Mouse (Mus musculus) embryo, embryonic 10 days (tissue): ENCODE results near the gene Bex3.
"Not testable (repeated sequence)": the region's sequence is repeated elsewhere in the genome, so short reads cannot be mapped to it uniquely, and the experiment has no call there.

Experiments
- DNase-seq: peaks from one replicate; pipeline ENCODE4 v3.0.0-alpha.2; 2015; ENCODE audit warnings: low spot score

Gene Bex3

DNA sequence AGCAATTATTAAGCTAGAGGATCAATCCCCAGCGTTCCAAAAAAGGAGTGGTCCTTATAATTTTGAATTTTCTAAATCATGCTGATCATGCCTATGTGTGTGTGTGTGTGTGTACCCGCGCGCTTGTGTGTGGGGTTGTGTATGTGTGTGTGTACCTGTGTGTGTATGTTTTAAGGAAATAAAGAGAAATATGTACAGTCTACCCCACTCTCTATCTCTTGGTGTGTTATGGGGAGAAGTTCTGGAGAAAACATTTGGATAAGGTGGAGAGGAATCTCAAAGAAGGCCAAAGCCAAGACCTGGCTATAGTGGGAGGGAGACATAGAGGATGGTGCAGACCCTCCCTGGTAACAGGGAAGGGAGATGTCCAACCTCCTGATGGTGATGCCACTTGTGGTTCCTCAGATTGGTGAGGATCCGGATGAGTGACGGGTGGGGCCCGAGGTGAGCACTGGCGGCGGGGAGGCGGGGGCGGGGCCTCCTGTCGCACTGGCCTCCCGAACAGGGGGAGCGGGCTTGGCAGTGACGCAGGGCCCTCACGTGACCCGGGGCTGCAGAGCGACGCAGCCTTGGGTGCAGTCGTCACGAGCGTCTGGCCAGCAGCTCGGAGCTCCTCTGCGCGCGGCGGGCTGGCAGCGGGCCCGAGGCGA is at the start of gene Bex3:
TSS of gene Bex3 (plus strand) at position 511 of the 650 bp plus-strand sequence.
- DNase-seq: not testable (repeated sequence)

DNA sequence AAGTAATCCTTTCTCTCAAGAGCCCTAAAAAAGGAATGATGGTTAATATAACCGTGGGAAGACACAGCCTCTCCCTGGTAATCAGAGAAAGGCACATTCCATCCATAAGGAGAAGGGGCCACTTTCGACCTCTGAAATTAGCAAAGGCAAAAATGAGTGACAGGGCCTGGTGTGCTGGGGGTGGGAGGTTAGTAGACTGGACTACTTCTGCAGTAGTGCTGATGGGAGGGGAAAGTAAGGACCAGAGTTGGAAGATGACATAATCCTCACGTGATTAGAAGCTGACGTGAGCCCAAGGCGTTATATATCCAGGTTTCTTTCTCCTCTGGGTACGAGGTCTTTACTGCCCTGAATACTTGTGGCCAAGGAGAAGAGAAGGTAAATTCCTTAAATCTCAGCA is 46.3 kb upstream of the Bex3 start:
- no peak for DNase-seq

DNA sequence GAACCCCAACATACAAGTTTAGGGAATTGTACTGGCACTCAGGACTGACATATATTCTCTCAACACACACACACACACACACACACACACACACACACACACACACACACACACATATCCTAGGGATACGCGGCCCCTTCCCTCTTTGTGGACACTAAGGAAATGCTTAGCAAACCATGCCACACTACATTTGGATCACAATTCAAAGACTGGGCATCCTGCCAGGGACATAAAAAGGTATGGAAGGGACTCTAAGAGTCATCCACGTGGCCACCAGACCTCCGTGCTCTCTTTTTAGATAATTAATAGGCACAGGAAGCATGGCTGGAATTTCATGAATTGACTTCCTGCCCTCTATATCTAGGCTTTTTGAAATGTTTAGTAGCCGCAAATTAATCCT is 42.3 kb upstream of the Bex3 start:
- DNase-seq: no peak

DNA sequence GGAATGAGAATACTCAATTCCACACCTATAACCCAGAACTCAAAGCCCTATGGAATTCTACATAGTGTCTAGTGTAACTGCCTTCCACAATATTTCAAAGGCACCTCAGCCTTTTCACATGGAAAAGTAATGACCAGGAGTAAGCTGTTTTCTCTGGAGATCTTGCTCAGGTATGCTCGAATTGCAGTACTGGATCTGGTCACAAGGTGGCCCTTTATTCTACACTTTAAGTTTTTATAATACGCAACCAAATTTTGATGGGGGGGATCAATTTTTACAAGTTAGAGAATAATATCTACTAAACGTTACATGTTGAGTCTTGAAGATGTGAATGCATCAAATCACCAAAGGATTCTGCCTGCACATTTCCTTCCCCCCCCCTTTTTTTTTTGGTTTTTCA is 31.9 kb upstream of the Bex3 start:
- peak; percentile 19 for DNase-seq

DNA sequence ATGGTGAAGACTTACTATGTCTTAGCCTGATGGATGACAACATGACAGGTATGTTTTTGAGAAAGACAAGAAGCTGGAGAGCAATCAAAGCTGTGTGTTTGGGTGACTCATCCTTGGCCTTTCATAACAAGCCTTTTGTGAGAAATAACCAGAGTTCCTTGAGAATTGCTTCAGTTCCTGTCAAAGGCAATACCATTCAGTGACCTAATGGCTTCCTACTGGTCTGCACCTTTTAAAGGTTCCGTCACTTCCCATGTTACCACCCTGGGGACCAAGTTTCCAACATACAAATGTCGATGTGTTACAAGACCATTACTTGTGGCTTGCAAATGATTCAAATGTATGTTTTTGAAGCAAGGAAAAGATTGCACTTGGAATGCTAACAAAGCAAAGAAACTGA is 26.9 kb upstream of the Bex3 start:
- DNase-seq: no peak

DNA sequence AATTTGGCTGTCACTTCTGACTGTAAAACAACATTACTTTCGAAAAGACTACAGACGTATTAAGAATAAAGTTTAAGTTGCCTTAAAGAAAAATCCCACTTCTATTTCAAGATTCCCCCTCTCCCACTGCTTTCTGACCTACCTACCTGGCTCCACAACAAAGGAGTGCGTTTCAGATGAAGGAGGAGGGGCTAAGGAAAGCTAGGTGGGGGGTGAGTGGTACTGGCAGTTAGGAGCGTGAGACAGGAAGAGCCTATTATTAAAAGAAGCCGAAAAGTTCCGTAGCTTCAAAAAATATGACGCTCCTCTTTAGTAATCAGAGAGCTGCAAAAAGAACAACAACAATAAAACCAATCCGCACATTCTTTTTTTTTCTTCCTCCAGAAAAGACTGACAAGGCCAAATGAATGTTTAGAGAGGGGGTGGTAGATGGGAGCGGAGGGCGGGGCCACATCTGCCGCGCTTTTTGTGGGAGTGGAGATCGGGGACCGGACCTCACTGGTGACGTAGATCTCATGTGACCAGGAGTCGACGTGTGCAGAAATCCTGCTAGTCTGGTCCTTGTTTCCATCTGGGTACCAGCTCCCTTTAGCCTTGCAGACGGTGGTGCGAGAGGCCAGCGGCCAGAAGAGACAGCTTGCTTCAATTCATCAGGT is 25.4 kb upstream of the Bex3 start, which contains the start of gene Tceal9:
TSS of gene Tceal9 (plus strand) at position 506 of the 656 bp plus-strand sequence.
- peak; percentile 91 for DNase-seq

DNA sequence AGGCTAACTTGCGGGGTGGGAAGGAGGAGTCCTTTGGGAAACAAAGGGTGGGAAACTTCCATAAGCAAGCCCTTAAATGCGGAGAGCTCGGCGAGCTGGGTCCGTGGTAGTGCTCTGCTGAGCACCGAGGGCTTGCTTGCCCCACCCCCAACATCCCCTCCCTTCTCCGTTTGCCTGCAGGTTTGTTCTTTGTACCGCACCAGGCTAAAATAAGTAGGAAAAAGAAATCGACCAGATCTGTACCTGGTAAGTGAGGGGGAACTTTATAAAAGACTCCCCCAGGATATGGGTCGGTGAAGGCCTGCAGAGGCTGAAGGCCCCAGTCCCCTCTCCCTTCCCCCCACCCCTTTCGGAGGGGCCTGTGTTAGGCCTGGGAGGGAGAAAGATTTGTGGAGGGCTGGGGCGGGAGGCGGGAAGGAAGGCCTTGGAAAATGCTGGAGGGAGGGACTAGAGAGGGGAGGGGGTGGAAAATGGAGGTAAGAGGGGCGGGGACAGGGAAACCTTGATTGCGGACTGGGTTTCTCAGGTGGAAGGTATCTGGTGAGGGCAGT is 24.5 kb upstream of the Bex3 start:
- DNase-seq: peak; percentile 17

DNA sequence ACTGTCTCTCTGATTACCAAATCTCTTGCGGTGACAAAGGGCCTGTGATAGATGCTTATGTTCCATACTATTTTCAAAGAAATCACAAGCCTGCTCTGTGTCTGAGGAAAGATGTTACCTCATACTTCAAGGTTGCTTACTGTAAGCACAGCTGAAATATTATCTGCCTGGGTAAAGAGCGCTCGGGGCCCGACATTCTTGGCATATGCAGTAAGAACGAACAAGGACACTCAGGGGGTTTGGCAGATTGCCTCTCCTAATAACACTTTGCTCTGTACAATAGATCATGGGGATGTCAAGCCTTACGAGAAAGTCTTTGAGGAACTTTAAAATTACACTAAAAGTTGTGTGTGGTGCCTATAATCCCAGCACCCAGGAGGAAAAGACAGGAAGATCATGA is 21.2 kb upstream of the Bex3 start:
- DNase-seq: no peak

DNA sequence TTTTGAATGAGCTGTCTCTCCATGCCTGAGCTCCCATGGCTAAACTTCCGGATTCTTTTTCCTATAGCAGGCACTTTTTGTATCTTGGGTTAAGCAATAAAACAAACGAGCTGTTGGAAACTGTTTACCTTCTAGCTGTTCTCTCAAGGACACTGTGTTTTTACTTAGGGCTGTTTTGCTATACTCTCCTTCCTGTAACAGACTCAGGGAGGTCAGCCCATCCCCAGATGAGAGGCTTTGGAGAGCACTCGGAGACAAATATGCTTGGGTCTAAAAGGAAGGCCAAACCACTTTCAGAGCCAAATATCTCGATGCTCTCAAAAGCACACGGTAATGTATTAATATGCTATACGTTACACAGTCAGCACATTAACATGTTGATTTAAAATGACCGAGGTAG is 20.4 kb upstream of the Bex3 start:
- no peak for DNase-seq

DNA sequence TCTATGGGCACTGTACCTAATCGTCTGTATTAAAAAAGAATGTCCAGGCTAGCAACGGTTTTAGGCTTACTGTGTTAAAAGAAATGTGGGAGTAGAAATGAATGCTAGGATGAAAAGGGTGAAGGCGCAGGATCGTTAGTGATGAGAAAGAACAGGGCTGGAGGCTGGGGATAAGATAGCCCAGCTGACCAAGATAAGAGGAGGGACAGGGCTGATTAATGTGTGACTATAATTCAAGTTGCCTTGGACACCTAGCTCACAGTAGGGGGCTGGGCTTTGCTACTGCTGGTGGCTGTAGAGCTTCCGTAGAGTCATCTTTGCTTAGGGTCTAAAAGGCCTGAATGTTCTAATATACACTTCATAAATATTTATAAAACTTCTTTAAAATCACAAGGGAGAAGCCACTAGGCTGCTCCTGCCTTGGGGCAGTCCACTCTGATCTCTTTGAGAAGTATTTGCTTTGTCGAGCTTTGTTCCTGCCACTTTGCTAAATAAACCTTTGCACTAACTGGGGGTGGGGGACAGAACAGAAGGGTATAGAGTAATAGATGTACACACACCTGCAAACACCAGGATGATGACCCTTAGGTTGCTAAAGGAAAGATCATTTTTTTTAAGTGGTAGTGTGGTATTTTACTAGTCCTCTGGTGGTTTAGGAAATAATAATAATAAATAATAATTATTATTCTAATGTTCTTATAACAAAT is 17.9 kb upstream of the Bex3 start:
- DNase-seq: peak; percentile 29

DNA sequence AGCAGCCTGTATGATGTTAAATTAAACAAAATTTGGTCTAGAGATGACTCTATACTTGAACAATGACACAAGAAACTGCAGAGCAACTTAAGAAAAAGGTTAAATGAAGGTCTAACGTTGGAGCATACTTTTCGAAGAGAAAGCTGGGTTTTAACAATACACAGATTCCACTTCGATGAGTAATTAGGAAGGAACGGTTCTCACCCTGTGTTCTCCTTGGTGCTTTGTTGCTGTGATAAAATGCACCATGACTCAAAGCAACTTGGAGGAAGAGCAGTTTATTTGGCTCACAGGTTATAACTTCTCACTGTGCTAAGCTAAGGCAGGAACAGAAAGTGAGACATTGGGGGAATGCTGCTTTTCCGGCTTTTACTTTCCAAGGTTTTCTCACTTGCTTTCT is 2.3 kb upstream of the Bex3 start:
- no peak for DNase-seq

DNA sequence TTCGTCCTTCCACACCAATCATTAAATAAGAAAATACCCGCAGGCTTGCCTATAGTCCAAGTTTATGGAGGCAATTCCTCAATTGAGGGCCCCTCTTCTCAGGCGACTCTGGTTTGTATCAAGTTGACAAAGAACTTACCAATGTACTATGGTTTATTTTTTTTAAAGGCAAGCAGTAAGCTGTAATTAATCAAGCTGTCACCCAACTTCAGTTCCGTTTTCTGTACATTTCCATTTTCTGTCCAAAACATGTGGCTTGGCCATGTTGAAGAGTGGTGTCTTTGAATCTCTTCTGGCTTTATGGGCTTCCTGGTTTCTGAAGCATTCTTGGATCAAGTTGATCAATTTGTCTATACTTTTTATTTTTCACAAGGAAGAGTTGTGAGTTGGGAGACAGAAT is 1.9 kb upstream of the Bex3 start:
- DNase-seq: no peak

DNA sequence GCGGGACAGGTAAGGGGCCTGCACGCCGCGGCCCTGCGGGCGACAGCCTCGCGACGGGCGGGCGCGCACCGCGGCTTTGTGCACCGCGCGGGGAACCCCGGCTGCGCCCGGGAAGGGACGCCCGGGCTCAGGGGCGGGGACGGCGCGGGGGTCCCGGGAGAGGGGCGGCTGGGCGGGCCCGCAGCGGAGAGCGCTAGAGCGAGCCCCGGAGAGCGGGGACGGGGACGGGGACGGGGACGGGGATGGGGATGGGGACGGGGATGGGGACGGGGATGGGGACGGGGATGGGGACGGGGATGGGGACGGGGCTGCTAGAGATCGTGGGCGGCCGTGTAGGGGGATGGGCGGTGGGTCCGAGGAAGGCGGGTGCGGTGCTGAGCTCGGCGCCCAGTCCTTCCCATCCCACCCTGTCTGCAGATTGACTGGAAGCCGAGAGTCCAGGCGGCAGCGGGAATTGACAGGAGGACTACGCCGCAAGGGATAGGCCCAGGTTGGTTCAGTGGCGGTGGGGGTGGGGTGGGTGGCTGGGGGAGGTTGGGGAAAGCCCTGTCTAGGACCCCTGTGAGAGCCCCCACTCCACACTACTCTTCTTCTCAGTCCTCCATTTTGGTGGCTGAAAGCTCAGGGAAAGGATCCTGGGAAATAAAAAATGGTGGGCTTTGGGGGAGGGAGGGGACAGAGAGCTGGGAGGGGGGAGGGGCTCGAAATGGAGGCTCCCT is 499 bp downstream of the Bex3 start:
- DNase-seq: not testable (repeated sequence)

DNA sequence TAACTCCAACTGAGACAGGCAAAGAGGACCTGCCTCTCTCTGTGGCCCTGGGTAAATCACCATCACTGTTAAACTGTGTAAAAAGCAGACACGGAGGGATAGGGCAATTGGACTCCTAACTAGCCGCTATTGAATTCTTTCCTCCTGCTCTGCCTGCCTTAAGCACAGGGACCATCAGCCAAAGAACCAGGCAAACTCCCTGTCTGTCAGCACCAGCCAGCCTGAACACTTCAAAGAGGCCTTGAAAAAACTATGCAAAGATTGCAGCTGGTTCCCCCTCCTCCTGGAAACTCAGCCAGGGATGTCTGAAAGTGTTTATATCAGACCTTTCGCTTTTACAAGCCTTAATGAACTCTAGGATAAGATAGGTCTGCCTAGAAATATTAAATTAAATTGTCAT is 4.5 kb downstream of the Bex3 start:
- DNase-seq: peak; percentile 56

DNA sequence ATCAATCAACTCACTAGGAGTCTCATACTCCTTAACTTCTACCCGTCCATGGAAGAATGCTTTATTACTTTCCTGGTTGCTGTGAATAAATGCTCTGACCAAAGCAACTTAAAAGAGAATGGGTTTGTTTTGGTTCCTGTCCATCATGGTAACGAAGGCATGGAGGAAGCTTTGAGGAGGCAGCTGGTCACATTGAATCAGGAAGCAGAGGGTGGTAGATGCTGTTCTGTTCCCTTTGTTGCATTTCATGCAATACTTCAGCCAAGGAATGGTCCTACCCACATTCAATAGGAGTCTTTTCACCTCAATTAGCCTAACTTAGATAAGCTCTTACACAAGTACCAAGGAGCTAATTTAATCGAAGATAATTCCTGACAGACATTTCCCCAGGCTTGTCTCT is 5.3 kb downstream of the Bex3 start:
- peak; percentile 36 for DNase-seq

DNA sequence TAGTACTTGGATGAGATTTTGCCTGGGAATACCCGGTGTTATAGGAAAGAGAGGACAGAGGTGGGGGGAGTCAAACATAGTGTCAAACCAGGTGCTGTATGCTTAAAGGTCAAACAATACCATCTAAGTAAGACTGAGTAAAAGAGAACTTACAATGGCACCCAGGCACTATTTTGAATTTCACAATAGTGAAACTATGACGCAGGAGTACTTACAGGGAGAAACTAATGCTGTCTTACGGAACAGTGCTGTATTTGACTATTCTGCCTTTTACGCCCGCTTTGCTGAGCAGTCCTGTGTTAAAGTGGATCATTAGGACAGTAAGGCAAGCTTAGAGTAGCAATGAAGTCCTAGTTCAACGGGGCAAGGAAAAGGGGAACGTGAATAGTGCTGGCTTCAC is 7.5 kb downstream of the Bex3 start:
- no peak for DNase-seq

DNA sequence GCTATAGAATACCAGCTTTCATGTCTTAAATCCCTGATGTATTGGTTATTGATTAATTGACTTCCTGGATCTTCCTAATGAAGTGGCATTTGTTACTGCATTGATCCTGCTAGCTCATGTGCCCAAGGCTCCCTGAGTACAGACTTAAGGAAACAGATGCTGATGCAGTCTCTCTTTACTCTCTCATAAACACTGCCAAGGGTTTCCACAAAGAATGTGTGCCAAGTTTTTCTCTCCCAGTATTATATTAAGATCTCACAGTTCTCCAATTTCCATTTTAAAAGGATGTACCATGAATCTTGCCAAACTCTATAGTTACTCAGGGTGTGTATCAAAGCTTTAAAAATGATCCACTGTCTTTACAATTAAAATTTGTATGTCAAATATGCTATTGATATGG is 8.3 kb downstream of the Bex3 start:
- no peak for DNase-seq

DNA sequence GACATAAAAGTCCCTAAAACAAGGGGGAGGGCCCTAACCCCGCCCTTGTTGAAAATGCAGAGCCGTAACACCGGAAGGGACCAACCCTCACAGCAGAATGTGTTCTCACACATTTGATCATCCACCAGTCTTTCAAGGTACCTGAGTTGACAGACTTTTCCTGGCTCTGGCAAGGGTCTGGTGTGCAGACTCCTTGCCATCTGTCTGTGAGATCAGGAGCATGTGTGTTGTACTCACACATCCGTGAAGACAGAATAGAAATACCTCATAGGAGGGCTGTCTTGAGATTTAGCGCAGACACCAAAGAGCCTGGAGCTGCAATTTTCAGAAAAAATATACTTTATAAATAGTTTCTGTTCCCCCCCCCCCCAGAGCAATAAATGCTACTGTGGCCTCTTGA is 9.4 kb downstream of the Bex3 start:
- no peak for DNase-seq

DNA sequence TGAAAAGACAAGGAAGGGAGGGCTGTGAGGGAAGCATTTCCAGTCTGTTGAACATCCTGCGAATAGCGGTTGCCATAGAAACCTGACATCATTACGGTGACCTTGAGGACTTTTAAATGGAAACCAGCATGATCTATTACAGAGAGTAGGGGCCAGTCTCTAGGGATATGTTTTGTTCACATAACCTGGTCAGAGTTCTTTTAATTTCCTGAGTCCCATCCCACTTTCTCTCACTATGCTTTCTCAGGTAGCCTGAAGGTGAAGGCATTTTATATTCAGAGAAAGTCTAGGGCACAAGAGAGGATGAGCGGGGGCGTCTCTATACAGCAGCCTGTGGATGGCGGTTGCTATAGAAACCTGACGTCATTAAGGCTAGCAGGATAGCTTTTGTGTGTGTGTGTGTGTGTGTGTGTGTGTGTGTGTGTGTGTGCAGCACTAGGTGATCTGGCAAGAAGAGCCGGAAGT is 20.8 kb downstream of the Bex3 start:
- peak; percentile 78 for DNase-seq

DNA sequence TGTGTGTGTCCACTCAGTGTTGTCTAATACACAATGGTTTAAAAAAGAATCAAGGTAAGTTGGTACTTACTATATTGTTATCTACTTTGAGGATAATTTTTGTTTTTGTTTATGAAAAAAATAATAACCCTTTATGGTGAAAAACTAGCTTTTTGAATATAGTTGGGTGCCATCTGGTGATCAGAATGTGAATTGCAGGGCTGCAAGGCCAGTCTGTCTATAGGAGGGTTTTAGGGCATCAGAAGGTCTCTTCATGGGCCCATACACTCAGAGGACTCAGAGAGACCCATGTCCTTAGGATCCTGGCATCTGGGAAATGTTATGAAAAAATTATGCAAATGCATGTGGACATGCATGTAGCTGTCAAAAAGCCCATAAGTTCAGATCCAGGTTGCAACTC is 34.2 kb downstream of the Bex3 start:
- DNase-seq: peak; percentile 24

DNA sequence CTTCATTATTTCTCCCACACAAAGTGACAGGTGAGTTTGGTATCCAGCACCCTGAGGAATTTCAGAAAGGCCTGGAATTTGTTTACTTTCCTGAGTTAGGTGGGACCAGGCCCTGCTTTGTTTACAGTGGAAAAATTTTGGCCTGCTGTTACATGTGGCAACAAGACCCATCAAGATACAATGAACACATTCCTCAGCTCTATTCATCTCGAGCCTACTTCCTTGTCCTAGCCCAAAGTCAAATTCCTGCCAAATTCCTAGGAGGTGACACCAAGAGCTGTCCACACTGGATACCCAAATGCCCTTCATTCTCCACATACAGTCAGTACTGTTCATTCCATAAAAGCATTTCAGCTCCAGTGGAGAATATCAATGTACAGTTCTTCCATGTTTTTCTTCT is 36.1 kb downstream of the Bex3 start:
- no peak for DNase-seq

DNA sequence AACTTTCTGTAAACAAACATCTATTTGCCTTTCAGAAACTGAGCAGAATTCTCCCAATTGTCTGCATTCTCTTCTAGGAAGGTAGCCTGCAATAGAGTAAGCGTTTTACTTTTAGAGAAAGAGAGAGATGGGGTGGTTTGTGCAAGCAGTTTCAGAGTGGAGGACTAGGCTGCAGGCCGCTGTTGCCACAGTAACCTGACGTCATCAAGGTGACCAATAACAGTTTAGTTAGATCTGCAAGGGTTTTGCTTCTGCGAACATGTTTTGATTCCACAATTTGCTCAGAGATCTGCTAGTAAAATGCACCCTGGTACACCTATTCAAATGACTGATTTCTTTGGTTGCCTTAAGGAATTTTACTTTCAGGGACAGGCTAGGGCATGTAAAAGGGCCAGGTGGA is 43.2 kb downstream of the Bex3 start:
- peak; percentile 44 for DNase-seq
